Mouse (Mus musculus) kidney, embryonic 16.5 days (tissue): ENCODE results near the gene Spsb3. TPM values are rescaled to one million over a fixed set of nuclear protein-coding genes. Genes with fewer than 3 reads are reported as not detected.
A peak's percentile ranks its signal among the peaks of the same experiment; 100 is the strongest.

ENCODE experiments used
- ATAC-seq: fragments of 200-750 bp; cut with Nextera tagmentation; 2 replicates; pipeline ENCODE4 v1.8.0; 2017; ENCODE audit warnings: moderate TSS enrichment; ENCODE audit not compliant: low FRiP score, low TSS enrichment
- H3K27ac ChIP-seq: fragments of 300-500 bp; sonication (generic); 2 replicates; pipeline ENCODE4 v1.5.1; 2014; ENCODE audit warnings: low read length
- H3K27me3 ChIP-seq: fragments of 300-500 bp; sonication (generic); 2 replicates; pipeline ENCODE4 v1.6.1; 2014; ENCODE audit warnings: low read length, control low read depth, mixed read lengths; ENCODE audit not compliant: insufficient read depth
- H3K36me3 ChIP-seq: fragments of 300-500 bp; sonication (generic); 2 replicates; pipeline ENCODE4 v1.6.1; 2014; ENCODE audit warnings: low read length, control low read depth, mixed read lengths; ENCODE audit not compliant: insufficient read depth
- H3K4me1 ChIP-seq: fragments of 300-500 bp; sonication (generic); 2 replicates; pipeline ENCODE4 v1.6.1; 2014; ENCODE audit warnings: low read length, control low read depth, mixed read lengths; ENCODE audit not compliant: insufficient read depth
- H3K4me2 ChIP-seq: fragments of 300-500 bp; sonication (generic); replicated peaks from 2 replicates; pipeline ENCODE4 v1.6.1; 2014; ENCODE audit warnings: low read depth, low read length
- H3K4me3 ChIP-seq: fragments of 300-500 bp; sonication (generic); 2 replicates; pipeline ENCODE4 v1.5.1; 2014; ENCODE audit warnings: mild to moderate bottlenecking, low read length
- H3K9ac ChIP-seq: fragments of 300-500 bp; sonication (generic); replicated peaks from 2 replicates; pipeline ENCODE4 v1.6.1; 2014; ENCODE audit warnings: low read length
- H3K9me3 ChIP-seq: fragments of 300-500 bp; sonication (generic); 2 replicates; pipeline ENCODE4 v1.6.1; 2016; ENCODE audit warnings: low read length, control low read depth
- WGBS: fragments of 180-500 bp; shearing (Covaris S2); extraction: QIAGEN DNeasy Blood & Tissue Kit; methylation state at CpG from one replicate; pipeline ENCODE4 v1.1.7; 2014; 5-methylcytosine and 5-hydroxymethylcytosine counted together
- polyA plus RNA-seq: library from polyadenylated mRNA; unstranded; fragments of >200 nt; fragmentation: Nextera tagmentation; extraction: Ambion mirVana; gene quantifications from 2 replicates; pipeline ENCODE4 v1.2.1, GENCODE M21; 2015

The Spsb3 gene
- polyA plus RNA-seq, result 46.2 and 50.4 TPM in 2 replicates

DNA sequence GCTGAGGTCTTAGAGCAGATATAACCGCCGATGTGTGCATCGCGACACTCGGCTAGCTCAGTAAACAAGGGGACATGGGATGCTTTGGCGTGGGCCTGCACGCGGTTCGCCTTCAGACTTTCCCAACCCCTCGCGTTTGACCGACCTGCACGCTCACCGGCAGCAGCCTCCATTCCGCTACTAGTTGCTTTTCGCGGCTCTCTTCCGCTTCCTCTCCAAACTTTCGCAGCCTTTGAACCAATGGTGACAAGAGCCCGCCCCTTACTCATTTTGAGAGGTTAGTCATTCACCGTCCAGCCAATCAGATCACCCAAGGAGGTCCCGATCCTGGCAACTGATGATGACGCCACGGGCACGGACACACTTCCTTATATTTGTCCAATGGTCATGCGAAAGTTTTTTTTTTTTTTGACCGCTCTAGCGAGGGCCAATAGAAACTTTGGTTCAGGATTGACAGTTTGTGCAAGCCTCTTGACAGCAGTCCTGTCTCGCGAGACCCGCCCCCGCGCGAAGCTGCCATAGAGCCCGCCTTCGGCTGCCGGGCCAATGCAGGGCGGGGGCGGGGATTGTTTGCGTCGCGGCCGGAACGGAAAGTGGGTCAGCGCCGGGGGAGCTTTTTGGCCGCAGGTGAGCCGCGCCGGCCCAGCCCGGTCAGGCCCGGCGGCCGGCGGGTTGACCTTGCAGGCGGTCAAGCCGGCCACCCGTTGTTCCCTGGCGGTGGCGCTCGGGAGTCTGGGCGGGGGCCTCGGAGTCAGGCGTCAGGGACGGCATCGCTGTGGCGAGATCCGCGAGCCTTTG is at the start of gene Spsb3, which contains the start of gene Nubp2:
TSS of gene Spsb3 (plus strand) at position 510 of the 798 bp plus-strand sequence.
TSS of gene Nubp2 (minus strand) at position 216 of the 798 bp plus-strand sequence.
- H3K4me3 ChIP-seq, result peak within 1 kb of the TSS; percentile 84
- peak; percentile 97 for ATAC-seq
- WGBS, result under 1% methylated on average over 68 of the region's 69 CpGs
- no peaks in the 10 kb centered on the region for H3K9me3 ChIP-seq
- H3K9ac ChIP-seq, result peak within 1 kb of the TSS; percentile 89
- H3K27me3 ChIP-seq, result no peaks in the 10 kb centered on the region
- H3K27ac ChIP-seq, result peak within 1 kb of the TSS; percentile 76; the same call in 1 of the 2 replicates
- H3K4me2 ChIP-seq, result peak within 1 kb of the TSS; percentile 84
- H3K4me1 ChIP-seq, result peaks cover 17% of the 10 kb centered on the region
- peaks cover 15% of the 10 kb centered on the region for H3K36me3 ChIP-seq

DNA sequence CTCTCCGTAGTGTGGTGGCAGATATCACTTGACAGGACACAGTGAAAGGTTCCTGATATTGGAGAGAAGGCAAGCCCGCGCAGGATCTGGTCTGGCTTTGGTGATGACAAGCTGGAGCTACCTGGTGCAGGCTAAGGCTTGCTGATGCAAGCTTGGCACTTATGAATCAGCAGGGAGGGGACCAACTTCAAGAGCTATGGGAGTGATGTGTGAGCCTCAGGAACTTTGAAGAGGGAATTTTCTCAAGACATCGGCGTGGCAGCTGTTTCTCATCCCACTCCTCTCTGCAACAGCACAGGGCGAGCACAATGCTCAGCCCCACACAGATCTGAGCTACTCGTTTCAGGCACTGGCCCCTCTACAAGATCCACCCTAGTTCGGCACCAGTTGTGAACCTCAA is 46.6 kb upstream of the Spsb3 start, which contains the start of gene Hagh:
TSS of gene Hagh (plus strand) at position 302 of the 400 bp plus-strand sequence.
- H3K4me1 ChIP-seq, result no peaks in the 10 kb centered on the region
- H3K27me3 ChIP-seq, result no peaks in the 10 kb centered on the region
- no peak within 1 kb of the TSS for H3K4me2 ChIP-seq
- no peak within 1 kb of the TSS for H3K4me3 ChIP-seq
- no peak within 1 kb of the TSS; the same call in 1 of the 2 replicates for H3K9ac ChIP-seq
- no peaks in the 10 kb centered on the region for H3K36me3 ChIP-seq
- no peak within 1 kb of the TSS for H3K27ac ChIP-seq
- H3K9me3 ChIP-seq, result no peaks in the 10 kb centered on the region
- ATAC-seq, result no peak
- 60% methylated on average over 8 of the region's 8 CpGs for WGBS

DNA sequence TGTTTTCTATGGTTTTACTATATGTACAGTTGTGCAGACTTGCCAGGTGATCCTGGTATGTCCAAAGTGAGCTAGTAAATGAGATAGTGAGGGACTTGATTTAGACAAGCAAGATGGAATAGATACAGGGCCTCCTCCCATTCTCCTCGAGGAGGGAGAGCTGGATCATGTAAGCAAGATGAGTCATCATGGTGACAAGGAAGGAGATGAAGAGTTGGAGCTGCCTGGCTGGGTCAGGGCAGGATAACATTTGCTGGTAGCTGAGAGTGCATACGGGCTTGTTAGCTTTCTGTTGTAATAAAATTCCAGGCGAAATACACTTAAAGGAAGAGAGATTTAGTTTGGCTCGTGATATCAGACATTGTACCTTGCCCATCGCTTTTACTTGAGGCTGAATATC is 46.1 kb upstream of the Spsb3 start:
- 51% methylated on average over 5 of the region's 5 CpGs for WGBS
- Histone ChIP-seq H3K27me3 (no peaks in the 10 kb centered on the region), H3K4me1 (no peaks in the 10 kb centered on the region), H3K36me3 (no peaks in the 10 kb centered on the region), H3K9me3 (no peaks in the 10 kb centered on the region), H3K4me3 (no peak overlapping the region), H3K4me2 (no peak overlapping the region), H3K9ac (no peak overlapping the region), H3K27ac (no peak overlapping the region)
- no peak for ATAC-seq

DNA sequence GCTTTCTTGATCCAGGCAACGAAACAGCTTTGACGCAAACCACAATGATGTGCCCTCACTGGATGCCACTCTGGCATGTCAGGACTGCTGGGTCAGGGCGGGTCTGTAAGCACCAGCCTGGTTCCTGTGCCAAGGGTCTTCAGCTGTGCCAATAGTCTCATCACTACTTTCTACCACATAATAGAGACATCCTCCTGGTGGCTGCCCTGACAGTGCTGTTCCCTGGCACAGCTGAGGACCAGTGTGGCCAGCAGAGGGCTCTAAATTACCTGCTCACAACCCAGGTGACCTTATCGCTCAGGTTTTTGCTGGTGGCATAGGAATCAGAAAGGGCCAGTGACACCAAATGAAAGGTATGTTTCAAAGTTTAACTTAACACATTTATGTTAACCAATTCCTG is 45.3 kb upstream of the Spsb3 start:
- ATAC-seq, result no peak
- H3K9ac ChIP-seq, result no peak overlapping the region
- WGBS, result 51% methylated on average over 4 of the region's 4 CpGs

DNA sequence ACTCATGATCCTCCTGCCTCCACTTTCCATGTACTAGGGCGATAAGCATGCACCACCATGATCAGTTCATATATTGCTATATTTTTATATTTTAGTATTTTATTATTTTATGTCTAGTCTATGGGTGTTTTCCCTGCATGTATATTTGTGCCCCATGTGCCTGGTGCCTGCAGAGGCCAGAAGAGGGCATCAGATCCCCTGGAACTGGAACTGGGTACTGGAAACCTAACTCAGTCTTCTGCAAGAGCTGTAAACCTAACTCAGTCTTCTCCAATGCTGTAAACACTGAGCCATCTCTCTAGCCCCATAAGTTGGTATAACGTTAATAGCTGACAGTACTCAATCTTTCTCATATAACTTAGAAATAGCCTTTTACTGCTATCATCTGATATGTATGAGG is 43.8 kb upstream of the Spsb3 start:
- Histone ChIP-seq H3K9me3 (no peaks in the 10 kb centered on the region), H3K9ac (no peak overlapping the region), H3K36me3 (no peaks in the 10 kb centered on the region), H3K4me3 (no peak overlapping the region), H3K4me1 (no peaks in the 10 kb centered on the region), H3K4me2 (no peak overlapping the region), H3K27me3 (no peaks in the 10 kb centered on the region), H3K27ac (no peak overlapping the region)
- WGBS, result 56% methylated on average over 2 of the region's 2 CpGs
- ATAC-seq, result no peak

More for the DNA sequence above, 45.3 kb upstream of the Spsb3 start:
- no peaks in the 10 kb centered on the region for H3K9me3 ChIP-seq
- no peaks in the 10 kb centered on the region for H3K4me1 ChIP-seq
- H3K4me2 ChIP-seq, result no peak overlapping the region
- H3K27ac ChIP-seq, result no peak overlapping the region
- no peak overlapping the region for H3K4me3 ChIP-seq
- no peaks in the 10 kb centered on the region for H3K27me3 ChIP-seq
- no peaks in the 10 kb centered on the region for H3K36me3 ChIP-seq

DNA sequence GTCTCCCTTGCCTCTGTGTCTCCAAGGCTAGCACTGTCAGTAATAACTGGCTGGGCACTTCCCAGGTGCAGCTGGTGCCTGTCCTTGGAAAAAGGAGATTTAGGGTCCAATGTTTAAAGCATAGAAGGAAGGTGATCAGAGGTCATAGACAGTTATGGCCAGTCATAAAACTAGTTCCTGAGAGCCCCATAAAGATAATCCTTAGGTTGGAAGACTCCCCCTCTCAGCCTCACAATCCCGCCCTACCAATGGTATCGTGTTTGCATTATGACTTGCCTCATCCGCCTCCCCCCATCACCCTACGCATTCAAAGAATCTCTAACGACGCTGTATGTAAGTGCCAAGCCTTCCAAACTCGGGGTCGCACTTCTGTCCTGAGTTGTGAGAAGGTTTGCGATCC is 41.9 kb upstream of the Spsb3 start:
- Histone ChIP-seq H3K4me2 (no peak overlapping the region), H3K36me3 (no peaks in the 10 kb centered on the region), H3K4me1 (peaks cover 7% of the 10 kb centered on the region), H3K4me3 (no peak overlapping the region), H3K27me3 (no peaks in the 10 kb centered on the region), H3K9ac (no peak overlapping the region), H3K27ac (no peak overlapping the region), H3K9me3 (no peaks in the 10 kb centered on the region)
- no peak for ATAC-seq
- 14% methylated on average over 9 of the region's 9 CpGs for WGBS

DNA sequence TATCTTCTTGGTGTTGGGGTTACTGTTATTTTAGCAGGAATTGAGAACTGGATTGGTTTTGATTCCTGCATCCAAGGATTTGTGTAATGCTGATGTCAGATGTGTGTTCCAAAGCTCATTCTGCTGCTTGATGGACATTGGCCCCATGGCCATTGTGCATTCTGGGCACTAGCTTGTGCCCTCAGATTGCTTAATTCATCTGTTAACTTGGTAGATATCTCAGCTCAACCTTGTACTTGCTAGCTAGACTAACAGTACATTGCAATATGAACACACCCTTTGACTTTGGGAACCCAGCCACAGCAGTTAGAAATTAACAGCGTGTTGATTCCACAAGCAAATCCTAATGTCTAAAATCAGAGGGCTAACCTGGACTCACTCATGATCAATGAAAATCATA is 39.1 kb upstream of the Spsb3 start:
- WGBS, result 98% methylated on average over 1 of the region's 1 CpGs
- H3K36me3 ChIP-seq, result no peaks in the 10 kb centered on the region
- no peak overlapping the region for H3K4me3 ChIP-seq
- H3K27me3 ChIP-seq, result no peaks in the 10 kb centered on the region
- H3K4me1 ChIP-seq, result peaks cover 9% of the 10 kb centered on the region
- no peak overlapping the region for H3K9ac ChIP-seq
- no peak for ATAC-seq
- H3K4me2 ChIP-seq, result no peak overlapping the region
- no peak overlapping the region for H3K27ac ChIP-seq
- H3K9me3 ChIP-seq, result no peaks in the 10 kb centered on the region

DNA sequence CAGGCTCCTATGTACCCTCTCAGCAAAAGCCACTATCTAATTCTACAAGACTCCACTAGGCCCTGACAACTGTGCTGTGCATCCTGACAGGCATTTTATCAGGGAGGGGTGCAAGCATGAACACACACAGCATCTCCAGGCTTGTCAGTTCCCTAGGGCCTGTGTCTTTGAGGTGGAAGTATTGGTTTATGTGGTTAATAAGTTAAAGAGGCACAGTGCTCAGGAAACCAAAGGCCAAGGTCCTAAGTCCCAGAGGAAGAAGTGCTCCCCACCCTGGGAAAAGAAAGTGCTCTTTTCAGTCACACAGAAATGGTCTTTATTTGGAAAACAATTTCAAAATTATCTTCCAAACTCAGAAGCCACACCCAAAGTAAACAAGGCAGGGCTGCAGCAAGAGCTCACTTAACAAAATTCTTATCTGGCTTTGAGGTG is 37.8 kb upstream of the Spsb3 start:
- H3K9ac ChIP-seq, result 0 out of 2 replicates have a peak overlapping the region, but pooled peaks have one; percentile 41
- no peaks in the 10 kb centered on the region for H3K9me3 ChIP-seq
- peak overlapping the region; percentile 71; the same call in 1 of the 2 replicates for H3K27ac ChIP-seq
- H3K4me1 ChIP-seq, result peaks cover 9% of the 10 kb centered on the region
- H3K36me3 ChIP-seq, result 0 out of 2 replicates have a peak, but pooled peaks cover 2% of the 10 kb centered on the region
- H3K4me2 ChIP-seq, result peak overlapping the region; percentile 78
- no peak for ATAC-seq
- no peaks in the 10 kb centered on the region for H3K27me3 ChIP-seq
- H3K4me3 ChIP-seq, result peak overlapping the region; percentile 75

DNA sequence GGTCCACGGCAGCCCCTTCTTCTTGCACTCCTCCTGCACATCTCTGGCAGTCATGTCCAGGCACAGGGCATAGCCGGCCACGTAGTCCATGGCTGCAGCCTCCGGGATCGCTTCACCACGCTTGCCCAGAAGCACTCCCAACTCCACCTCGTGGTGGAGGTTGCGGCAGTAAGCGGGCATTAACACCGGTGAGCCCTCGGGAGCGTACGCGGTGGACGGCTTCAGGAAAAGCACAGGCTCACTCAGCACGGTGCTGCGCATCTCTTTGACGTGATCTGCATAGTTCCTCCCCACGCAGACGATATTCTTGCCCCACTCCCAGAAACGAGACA is 36.7 kb upstream of the Spsb3 start:
- Histone ChIP-seq H3K36me3 (0 out of 2 replicates have a peak, but pooled peaks cover 4% of the 10 kb centered on the region), H3K27ac (peak overlapping the region; percentile 96), H3K4me2 (peak overlapping the region; percentile 78), H3K9ac (peak overlapping the region; percentile 83), H3K27me3 (no peaks in the 10 kb centered on the region), H3K4me1 (peaks cover 9% of the 10 kb centered on the region), H3K4me3 (peak overlapping the region; percentile 75), H3K9me3 (no peaks in the 10 kb centered on the region)
- under 1% methylated on average over 21 of the region's 21 CpGs for WGBS
- peak; percentile 60; the same call in 1 of the 2 replicates for ATAC-seq
